Mouse (Mus musculus) embryonic facial prominence, embryonic 10.5 days (tissue): ENCODE data around the gene Cobl. TPM values are rescaled to one million over a fixed set of nuclear protein-coding genes. Genes with fewer than 3 reads are reported as not detected.

Experiments used
- DNase-seq: peaks from one replicate; pipeline ENCODE4 v3.0.0-alpha.2; 2017; ENCODE audit warnings: low spot score
- H3K27ac ChIP-seq: fragments of 300-500 bp; sonication (generic); replicated peaks from 2 replicates; pipeline ENCODE4 v1.5.1; 2016; ENCODE audit warnings: mild to moderate bottlenecking
- H3K27me3 ChIP-seq: fragments of 300-500 bp; sonication (generic); replicated peaks from 2 replicates; pipeline ENCODE4 v1.6.1; 2016; ENCODE audit warnings: low read depth, mild to moderate bottlenecking; ENCODE audit not compliant: poor library complexity, severe bottlenecking
- H3K36me3 ChIP-seq: fragments of 300-500 bp; sonication (generic); replicated peaks from 2 replicates; pipeline ENCODE4 v1.6.1; 2016; ENCODE audit warnings: mild to moderate bottlenecking, moderate library complexity
- H3K4me1 ChIP-seq: fragments of 300-500 bp; sonication (generic); 2 replicates; pipeline ENCODE4 v1.6.1; 2016
- H3K4me3 ChIP-seq: fragments of 300-500 bp; sonication (generic); 2 replicates; pipeline ENCODE4 v1.5.1; 2016; ENCODE audit warnings: mild to moderate bottlenecking, moderate library complexity
- H3K9me3 ChIP-seq: fragments of 300-500 bp; sonication (generic); 2 replicates; pipeline ENCODE4 v1.6.1; 2016; ENCODE audit warnings: mild to moderate bottlenecking
- WGBS: fragments of 180-500 bp; shearing (Covaris S2); methylation state at CpG from one replicate; pipeline ENCODE4 v1.1.7; 2016; 5-methylcytosine and 5-hydroxymethylcytosine counted together
- polyA plus RNA-seq: library from polyadenylated mRNA; unstranded; fragments of >200 nt; fragmentation: Nextera tagmentation; extraction: Ambion mirVana; gene quantifications from 2 replicates; pipeline ENCODE4 v1.2.1, GENCODE M21; 2016

Gene Cobl
- polyA plus RNA-seq = 2.1 and 3.4 TPM in 2 replicates

- peaks cover 16% of the 10 kb centered on the region for H3K4me1 ChIP-seq
- 1% methylated on average over 87 of the region's 89 CpGs for WGBS
- H3K36me3 ChIP-seq = no peaks in the 10 kb centered on the region
- peaks cover 55% of the 10 kb centered on the region for H3K27me3 ChIP-seq
- H3K4me3 ChIP-seq = peak within 1 kb of the TSS; percentile 80
- no peaks in the 10 kb centered on the region for H3K9me3 ChIP-seq
- H3K27ac ChIP-seq = peak within 1 kb of the TSS; percentile 74
- DNase-seq = peak; percentile 56
Measured at GRCm38 (mm10) chr11:12464181-12465162, at the start of gene Cobl. Gene Cobl, minus strand, starts transcription at chr11:12464960.

- Histone ChIP-seq H3K27me3 (no peaks in the 10 kb centered on the region), H3K27ac (no peak overlapping the region), H3K36me3 (no peaks in the 10 kb centered on the region), H3K4me3 (no peak overlapping the region), H3K4me1 (peaks cover 15% of the 10 kb centered on the region), H3K9me3 (no peaks in the 10 kb centered on the region)
- 24% methylated on average over 5 of the region's 5 CpGs for WGBS
- DNase-seq = peak; percentile 42
Measured at GRCm38 (mm10) chr11:12513796-12514195, 49.0 kb upstream of the Cobl start.

- no peaks in the 10 kb centered on the region for H3K27me3 ChIP-seq
- H3K9me3 ChIP-seq = no peaks in the 10 kb centered on the region
- no peaks in the 10 kb centered on the region for H3K4me1 ChIP-seq
- no peak overlapping the region for H3K4me3 ChIP-seq
- H3K27ac ChIP-seq = no peak overlapping the region
- no peaks in the 10 kb centered on the region for H3K36me3 ChIP-seq
- 89% methylated on average over 6 of the region's 6 CpGs for WGBS
- DNase-seq = no peak
Measured at GRCm38 (mm10) chr11:12506371-12506890, 41.7 kb upstream of the Cobl start.

- Histone ChIP-seq H3K4me3 (no peak overlapping the region), H3K9me3 (no peaks in the 10 kb centered on the region), H3K36me3 (no peaks in the 10 kb centered on the region), H3K27me3 (no peaks in the 10 kb centered on the region), H3K27ac (no peak overlapping the region), H3K4me1 (no peaks in the 10 kb centered on the region)
- no peak for DNase-seq
- 82% methylated on average over 4 of the region's 4 CpGs for WGBS
Measured at GRCm38 (mm10) chr11:12503756-12504155, 39.0 kb upstream of the Cobl start.

GRCm38 (mm10) chr11:12501721-12502120, 37.0 kb upstream of the Cobl start:
- 79% methylated on average over 3 of the region's 3 CpGs for WGBS
- H3K9me3 ChIP-seq = no peaks in the 10 kb centered on the region
- no peaks in the 10 kb centered on the region for H3K27me3 ChIP-seq
- no peak overlapping the region for H3K4me3 ChIP-seq
- no peak overlapping the region for H3K27ac ChIP-seq
- H3K4me1 ChIP-seq = no peaks in the 10 kb centered on the region
- DNase-seq = no peak
- H3K36me3 ChIP-seq = no peaks in the 10 kb centered on the region

GRCm38 (mm10) chr11:12493791-12494190, 29.0 kb upstream of the Cobl start:
- Histone ChIP-seq H3K4me1 (no peaks in the 10 kb centered on the region), H3K36me3 (no peaks in the 10 kb centered on the region), H3K27ac (no peak overlapping the region), H3K9me3 (no peaks in the 10 kb centered on the region), H3K4me3 (no peak overlapping the region), H3K27me3 (no peaks in the 10 kb centered on the region)
- no peak for DNase-seq

- Histone ChIP-seq H3K36me3 (no peaks in the 10 kb centered on the region), H3K27me3 (no peaks in the 10 kb centered on the region), H3K27ac (no peak overlapping the region), H3K4me1 (no peaks in the 10 kb centered on the region), H3K9me3 (no peaks in the 10 kb centered on the region), H3K4me3 (no peak overlapping the region)
- WGBS = 91% methylated on average over 3 of the region's 3 CpGs
- no peak for DNase-seq
Measured at GRCm38 (mm10) chr11:12479856-12480403, 15.2 kb upstream of the Cobl start.

GRCm38 (mm10) chr11:12474299-12474935, 9.7 kb upstream of the Cobl start:
- 88% methylated on average over 5 of the region's 5 CpGs for WGBS
- H3K36me3 ChIP-seq = no peaks in the 10 kb centered on the region
- DNase-seq = no peak

GRCm38 (mm10) chr11:12473625-12474298, 9.0 kb upstream of the Cobl start:
- no peaks in the 10 kb centered on the region for H3K27me3 ChIP-seq
- WGBS = 70% methylated on average over 5 of the region's 5 CpGs

More at GRCm38 (mm10) chr11:12474299-12474935, 9.7 kb upstream of the Cobl start:
- no peaks in the 10 kb centered on the region for H3K27me3 ChIP-seq
- no peak overlapping the region for H3K4me3 ChIP-seq
- H3K9me3 ChIP-seq = no peaks in the 10 kb centered on the region
- no peaks in the 10 kb centered on the region; the same call in 1 of the 2 replicates for H3K4me1 ChIP-seq
- H3K27ac ChIP-seq = no peak overlapping the region

GRCm38 (mm10) chr11:12469638-12470037, 4.9 kb upstream of the Cobl start:
- DNase-seq = no peak
- H3K4me1 ChIP-seq = peaks cover 5% of the 10 kb centered on the region
- H3K27ac ChIP-seq = no peak overlapping the region
- no peaks in the 10 kb centered on the region for H3K9me3 ChIP-seq
- H3K27me3 ChIP-seq = peaks cover 27% of the 10 kb centered on the region
- H3K36me3 ChIP-seq = no peaks in the 10 kb centered on the region
- WGBS = 72% methylated on average over 1 of the region's 1 CpGs
- H3K4me3 ChIP-seq = no peak overlapping the region

More at GRCm38 (mm10) chr11:12473625-12474298, 9.0 kb upstream of the Cobl start:
- Histone ChIP-seq H3K4me3 (no peak overlapping the region), H3K4me1 (no peaks in the 10 kb centered on the region; the same call in 1 of the 2 replicates), H3K9me3 (no peaks in the 10 kb centered on the region), H3K27ac (no peak overlapping the region), H3K36me3 (no peaks in the 10 kb centered on the region)
- no peak for DNase-seq

GRCm38 (mm10) chr11:12468661-12469060, 3.9 kb upstream of the Cobl start:
- DNase-seq = no peak
- 67% methylated on average over 2 of the region's 2 CpGs for WGBS
- Histone ChIP-seq H3K27ac (no peak overlapping the region), H3K4me3 (no peak overlapping the region), H3K36me3 (no peaks in the 10 kb centered on the region), H3K4me1 (peaks cover 14% of the 10 kb centered on the region), H3K9me3 (no peaks in the 10 kb centered on the region), H3K27me3 (peaks cover 36% of the 10 kb centered on the region)

- Histone ChIP-seq H3K36me3 (no peaks in the 10 kb centered on the region), H3K9me3 (no peaks in the 10 kb centered on the region), H3K4me1 (peaks cover 16% of the 10 kb centered on the region), H3K4me3 (no peak overlapping the region), H3K27me3 (peaks cover 45% of the 10 kb centered on the region), H3K27ac (no peak overlapping the region)
- 93% methylated on average over 1 of the region's 1 CpGs for WGBS
- no peak for DNase-seq
Measured at GRCm38 (mm10) chr11:12467836-12468235, 3.1 kb upstream of the Cobl start.
